Mouse (Mus musculus) liver, postnatal 0 days (tissue): ENCODE measurements around the gene Cdca7. TPM values are rescaled to one million over a fixed set of nuclear protein-coding genes. Genes with fewer than 3 reads are reported as not detected.

Source experiments
- ATAC-seq: fragments of 200-750 bp; cut with Nextera tagmentation; 2 replicates; pipeline ENCODE4 v1.8.0; 2017; ENCODE audit warnings: mild to moderate bottlenecking, moderate library complexity
- DNase-seq: peaks from one replicate; pipeline ENCODE4 v3.0.0-alpha.2; 2016
- H3K27ac ChIP-seq: fragments of 300-500 bp; sonication (generic); 2 replicates; pipeline ENCODE4 v1.5.1; 2014; ENCODE audit warnings: antibody characterized with exemption, moderate library complexity, mild to moderate bottlenecking, low read depth
- H3K27me3 ChIP-seq: fragments of 300-500 bp; sonication (generic); 2 replicates; pipeline ENCODE4 v1.6.1; 2014; ENCODE audit warnings: low read length, control low read depth, mixed read lengths; ENCODE audit not compliant: insufficient read depth
- H3K36me3 ChIP-seq: fragments of 300-500 bp; sonication (generic); replicated peaks from 2 replicates; pipeline ENCODE4 v1.6.1; 2014; ENCODE audit warnings: mild to moderate bottlenecking, control low read depth, low read length, moderate library complexity, mixed read lengths; ENCODE audit not compliant: insufficient read depth
- H3K4me1 ChIP-seq: fragments of 300-500 bp; sonication (generic); 2 replicates; pipeline ENCODE4 v1.6.1; 2014; ENCODE audit warnings: antibody characterized with exemption, mild to moderate bottlenecking, control low read depth; ENCODE audit not compliant: insufficient read depth
- H3K4me2 ChIP-seq: fragments of 300-500 bp; sonication (generic); 2 replicates; pipeline ENCODE4 v1.6.1; 2014; ENCODE audit warnings: low read depth, mild to moderate bottlenecking, low read length, moderate library complexity, mixed read lengths
- H3K4me3 ChIP-seq: fragments of 300-500 bp; sonication (generic); 2 replicates; pipeline ENCODE4 v1.5.1; 2014; ENCODE audit warnings: low read depth, low read length
- H3K9ac ChIP-seq: fragments of 300-500 bp; sonication (generic); replicated peaks from 2 replicates; pipeline ENCODE4 v1.6.1; 2014; ENCODE audit warnings: mild to moderate bottlenecking, moderate library complexity
- H3K9me3 ChIP-seq: fragments of 300-500 bp; sonication (generic); 2 replicates; pipeline ENCODE4 v1.6.1; 2016; ENCODE audit warnings: mild to moderate bottlenecking, control low read depth, low read length, mixed read lengths
- CTCF ChIP-seq: sonication (generic); IDR thresholded peaks from 2 replicates; pipeline ENCODE4 v1.5.1; 2016; ENCODE audit warnings: antibody characterized with exemption, low read depth
- EP300 ChIP-seq: IDR thresholded peaks from 2 replicates; pipeline ENCODE4 v1.6.1; 2016; ENCODE audit warnings: antibody characterized with exemption, low read depth, mild to moderate bottlenecking
- WGBS: fragments of 180-500 bp; shearing (Covaris S2); extraction: QIAGEN DNeasy Blood & Tissue Kit; methylation state at CpG from one replicate; pipeline ENCODE4 v1.1.7; 2014; ENCODE audit not compliant: insufficient replicate concordance; 5-methylcytosine and 5-hydroxymethylcytosine counted together
- polyA plus RNA-seq: library from polyadenylated mRNA; unstranded; fragments of >200 nt; fragmentation: Nextera tagmentation; extraction: Ambion mirVana; gene quantifications from 2 replicates; pipeline ENCODE4 v1.2.1, GENCODE M21; 2015

The Cdca7 gene
- polyA plus RNA-seq, 1 experiment from 2014 or later, result 31.7 TPM

DNA sequence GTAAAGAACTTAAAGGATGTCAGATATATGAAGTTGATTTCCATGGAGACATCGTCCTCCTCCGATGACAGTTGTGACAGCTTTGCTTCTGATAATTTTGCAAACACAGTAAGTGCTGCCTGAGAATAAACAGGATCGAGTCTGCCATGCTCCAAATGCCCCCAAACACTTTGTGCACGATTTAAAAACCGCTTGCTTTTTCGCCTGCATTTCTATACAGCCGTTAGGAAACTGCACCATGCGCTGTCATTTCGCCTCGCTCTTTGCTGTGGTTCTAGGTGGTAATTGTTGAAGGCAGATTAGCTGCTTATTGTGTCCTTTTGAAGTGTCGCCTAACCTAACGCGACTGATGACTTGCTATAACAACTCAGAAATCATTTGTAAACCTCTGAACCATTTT is 3.0 kb downstream of the Cdca7 start:
- H3K36me3 ChIP-seq, result peaks cover 38% of the 10 kb centered on the region
- H3K9me3 ChIP-seq, result no peaks in the 10 kb centered on the region
- DNase-seq (no peak), ATAC-seq (no peak)
- TF ChIP-seq EP300, result no peak
- TF ChIP-seq CTCF, result no peak
- H3K4me1 ChIP-seq, result peaks cover 26% of the 10 kb centered on the region
- no peaks in the 10 kb centered on the region for H3K27me3 ChIP-seq
- H3K4me2 ChIP-seq, result peak overlapping the region; percentile 92
- H3K9ac ChIP-seq, result no peak overlapping the region
- WGBS, result 78% methylated on average over 13 of the region's 13 CpGs
- H3K4me3 ChIP-seq, result no peak overlapping the region
- no peak overlapping the region for H3K27ac ChIP-seq

DNA sequence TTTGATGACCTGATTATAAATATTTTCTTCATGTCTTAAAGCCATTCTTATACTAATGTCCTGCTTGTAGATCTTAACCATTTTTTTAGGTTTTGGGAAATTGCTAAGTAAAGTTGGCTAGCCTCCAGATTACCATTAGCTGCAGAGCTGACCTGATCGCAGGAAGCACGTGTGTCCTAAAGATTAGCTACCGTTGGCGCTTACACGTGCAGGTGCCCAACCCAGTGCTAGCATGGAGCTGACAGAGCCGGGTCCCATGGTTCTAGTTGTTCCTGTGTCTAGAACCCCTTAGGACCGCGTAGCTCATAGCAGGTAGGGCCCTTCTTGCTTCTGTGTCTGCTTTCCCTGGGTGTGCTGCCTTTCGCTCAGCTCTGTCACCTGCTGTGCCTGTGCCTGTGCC is 3.9 kb downstream of the Cdca7 start:
- no peaks in the 10 kb centered on the region for H3K27me3 ChIP-seq
- peaks cover 47% of the 10 kb centered on the region for H3K36me3 ChIP-seq
- peak overlapping the region; percentile 92 for H3K4me2 ChIP-seq

DNA sequence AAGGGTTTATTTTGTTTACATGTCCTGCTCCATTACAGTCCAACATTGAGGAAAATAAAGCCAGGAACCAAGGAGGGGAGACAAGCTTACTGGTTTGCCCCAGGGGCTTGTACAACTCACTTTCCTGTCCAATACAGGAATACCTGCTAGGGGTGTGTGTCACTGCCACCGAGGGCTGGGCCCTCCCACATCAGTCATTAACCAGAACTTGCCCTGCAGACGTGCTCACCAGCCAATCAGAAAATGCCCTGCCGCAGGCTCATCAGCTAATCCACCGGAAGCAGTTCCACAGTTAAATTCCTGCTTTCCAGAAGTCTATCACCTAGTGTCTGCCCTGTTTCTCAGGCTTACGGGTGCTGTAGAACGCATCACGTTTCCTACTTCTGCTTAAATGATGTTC is 15.7 kb downstream of the Cdca7 start:
- TF ChIP-seq EP300, result no peak
- no peak for TF ChIP-seq CTCF
- Histone ChIP-seq H3K27ac (no peak overlapping the region), H3K9ac (no peak overlapping the region), H3K27me3 (no peaks in the 10 kb centered on the region), H3K4me2 (no peak overlapping the region), H3K4me1 (no peaks in the 10 kb centered on the region; the same call in 1 of the 2 replicates), H3K9me3 (no peaks in the 10 kb centered on the region), H3K4me3 (no peak overlapping the region), H3K36me3 (peaks cover 7% of the 10 kb centered on the region; the same call in 1 of the 2 replicates)
- DNase-seq, result no peak
- no peak for ATAC-seq
- WGBS, result 53% methylated on average over 7 of the region's 7 CpGs

More for the DNA sequence above, 3.9 kb downstream of the Cdca7 start:
- no peak for DNase-seq
- no peak overlapping the region for H3K9ac ChIP-seq
- ATAC-seq, result no peak
- peaks cover 21% of the 10 kb centered on the region for H3K4me1 ChIP-seq
- 63% methylated on average over 9 of the region's 9 CpGs for WGBS
- no peak overlapping the region for H3K4me3 ChIP-seq
- TF ChIP-seq CTCF, result no peak
- TF ChIP-seq EP300, result peak; percentile 48; the same call in 1 of the 2 replicates
- H3K27ac ChIP-seq, result no peak overlapping the region
- no peaks in the 10 kb centered on the region for H3K9me3 ChIP-seq

DNA sequence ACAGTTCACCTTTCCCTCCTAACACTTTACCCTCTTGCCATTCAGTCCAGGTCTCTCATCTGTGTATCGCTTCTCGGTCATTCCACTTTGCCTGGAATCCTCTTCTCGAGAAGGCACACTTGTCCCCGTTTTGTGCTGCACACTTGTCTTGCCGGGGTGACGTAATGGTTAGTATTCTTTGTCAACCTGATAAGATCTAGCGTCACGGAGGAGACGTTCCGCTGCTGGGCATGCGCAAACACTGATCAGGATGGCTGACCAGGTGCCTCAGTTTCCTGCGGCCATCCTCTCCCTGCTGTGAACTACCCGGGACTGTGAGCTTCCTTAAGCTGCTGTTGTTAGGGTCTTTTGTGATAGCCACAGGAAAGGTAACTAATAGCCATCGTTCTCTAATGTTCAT is 17.1 kb downstream of the Cdca7 start:
- ATAC-seq (no peak), DNase-seq (no peak)
- no peak overlapping the region for H3K9ac ChIP-seq
- H3K4me2 ChIP-seq, result peak overlapping the region; percentile 56
- no peak overlapping the region for H3K27ac ChIP-seq
- no peak for TF ChIP-seq CTCF
- TF ChIP-seq EP300, result no peak
- no peaks in the 10 kb centered on the region for H3K36me3 ChIP-seq
- no peaks in the 10 kb centered on the region for H3K9me3 ChIP-seq
- 0 out of 2 replicates have a peak overlapping the region, but pooled peaks have one; percentile 5 for H3K4me3 ChIP-seq
- WGBS, result 15% methylated on average over 14 of the region's 14 CpGs
- no peaks in the 10 kb centered on the region; the same call in 1 of the 2 replicates for H3K4me1 ChIP-seq
- H3K27me3 ChIP-seq, result no peaks in the 10 kb centered on the region

DNA sequence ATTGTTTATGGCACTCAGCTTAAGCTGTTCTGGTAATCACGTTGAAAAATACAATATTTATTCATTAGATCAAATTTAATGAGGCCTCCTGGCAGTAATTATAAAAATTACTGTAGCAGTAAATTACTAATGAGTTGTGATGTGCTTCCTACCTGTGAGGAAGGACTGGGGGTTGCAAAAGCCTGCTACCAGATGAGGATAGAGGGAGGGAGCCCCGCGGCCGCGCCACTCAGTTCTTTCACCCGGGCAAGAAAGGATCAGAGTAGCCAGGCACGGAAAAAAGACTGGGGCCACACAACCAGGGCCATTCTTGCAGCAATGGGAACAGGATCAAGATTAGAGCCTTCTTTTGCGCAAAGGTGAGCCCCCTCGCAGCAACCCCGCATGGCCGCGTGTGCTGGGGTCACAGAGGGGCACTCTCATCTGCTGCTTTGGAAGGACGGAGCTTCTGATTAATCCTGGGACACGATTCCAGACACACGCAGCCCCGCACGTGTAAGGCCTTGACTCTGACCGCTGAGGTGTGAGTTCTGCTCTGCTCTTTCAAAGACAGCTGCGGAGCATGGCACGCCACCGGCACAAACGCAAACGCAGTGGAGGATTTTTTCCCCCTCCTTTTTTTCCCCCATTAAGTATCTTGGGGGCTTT is 23.2 kb downstream of the Cdca7 start:
- H3K27ac ChIP-seq, result no peak overlapping the region
- no peaks in the 10 kb centered on the region for H3K4me1 ChIP-seq
- no peak overlapping the region for H3K4me3 ChIP-seq
- peaks cover 13% of the 10 kb centered on the region; the same call in 1 of the 2 replicates for H3K27me3 ChIP-seq
- H3K9me3 ChIP-seq, result no peaks in the 10 kb centered on the region
- ATAC-seq, result no peak
- H3K4me2 ChIP-seq, result 0 out of 2 replicates have a peak overlapping the region, but pooled peaks have one; percentile 22
- no peak overlapping the region for H3K9ac ChIP-seq
- H3K36me3 ChIP-seq, result no peaks in the 10 kb centered on the region
- no peak for TF ChIP-seq CTCF
- no peak for TF ChIP-seq EP300
- 17% methylated on average over 23 of the region's 23 CpGs for WGBS
- no peak for DNase-seq

DNA sequence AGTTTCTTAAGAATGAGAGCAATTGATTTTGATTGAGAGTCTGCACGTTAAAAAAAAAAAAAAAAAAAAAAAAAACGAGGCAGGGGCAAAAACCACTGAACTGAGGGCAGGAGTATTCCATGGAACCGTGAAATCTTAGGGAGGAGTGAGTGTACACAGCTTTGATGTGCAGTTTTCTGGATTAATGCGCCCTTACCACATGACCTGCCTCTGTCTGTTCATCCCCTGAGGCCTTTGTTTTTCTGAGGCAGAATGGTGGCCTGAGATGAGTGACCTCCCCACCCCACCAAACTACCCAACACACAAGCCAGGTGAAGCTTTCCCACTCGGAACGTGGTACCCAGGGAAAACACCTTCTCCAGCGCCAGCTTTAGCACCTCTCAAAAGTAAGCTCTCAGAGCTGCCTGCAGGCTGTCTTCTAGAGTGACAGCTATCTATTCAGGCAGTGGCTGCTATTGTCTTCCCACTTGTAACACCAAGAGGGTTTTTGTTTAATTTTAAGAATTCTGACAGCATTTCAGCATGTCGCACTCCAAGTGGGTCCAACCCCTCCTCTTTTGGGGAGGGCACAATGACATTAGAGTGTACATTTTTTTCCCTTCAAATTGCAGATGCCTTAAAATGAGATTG is 23.9 kb downstream of the Cdca7 start:
- no peak for ATAC-seq
- no peak overlapping the region for H3K4me2 ChIP-seq
- no peak overlapping the region for H3K9ac ChIP-seq
- H3K27me3 ChIP-seq, result peaks cover 13% of the 10 kb centered on the region; the same call in 1 of the 2 replicates
- H3K4me1 ChIP-seq, result no peaks in the 10 kb centered on the region
- H3K36me3 ChIP-seq, result no peaks in the 10 kb centered on the region
- 40% methylated on average over 8 of the region's 8 CpGs for WGBS
- H3K27ac ChIP-seq, result no peak overlapping the region
- H3K4me3 ChIP-seq, result no peak overlapping the region
- H3K9me3 ChIP-seq, result no peaks in the 10 kb centered on the region
- TF ChIP-seq CTCF, result no peak
- TF ChIP-seq EP300, result no peak
- no peak for DNase-seq
